Mouse (Mus musculus) liver, adult 2 months (tissue): ENCODE results near the gene Taok1.

Source experiments
- CTCF ChIP-seq: fragments of 200-500 bp; IDR thresholded peaks from 2 replicates; pipeline ENCODE4 v1.5.1; 2011; ENCODE audit warnings: low read depth, low read length, control low read depth
- POLR2A ChIP-seq: fragments of 200-500 bp; IDR thresholded peaks from 2 replicates; pipeline ENCODE4 v1.6.1; 2011; ENCODE audit warnings: low read length, control low read depth; ENCODE audit not compliant: insufficient read depth; ENCODE audit errors: extremely low read depth

- TF ChIP-seq POLR2A (no peak), CTCF (no peak)
Measured at GRCm38 (mm10) chr11:77486798-77487197, 120.8 kb downstream of the Taok1 start.
